Mouse (Mus musculus) spleen, postnatal 4 days (tissue): ENCODE measurements around the gene Cavin3.
"Not testable (repeated sequence)": the region's sequence is repeated elsewhere in the genome, so short reads cannot be mapped to it uniquely, and the experiment has no call there.

Experiments used
- DNase-seq, 2 experiments: peaks; one replicate each; pipeline ENCODE4 v3.0.0; 2022; ENCODE audit warnings: low spot score in 2 of 2

The Cavin3 gene

DNA sequence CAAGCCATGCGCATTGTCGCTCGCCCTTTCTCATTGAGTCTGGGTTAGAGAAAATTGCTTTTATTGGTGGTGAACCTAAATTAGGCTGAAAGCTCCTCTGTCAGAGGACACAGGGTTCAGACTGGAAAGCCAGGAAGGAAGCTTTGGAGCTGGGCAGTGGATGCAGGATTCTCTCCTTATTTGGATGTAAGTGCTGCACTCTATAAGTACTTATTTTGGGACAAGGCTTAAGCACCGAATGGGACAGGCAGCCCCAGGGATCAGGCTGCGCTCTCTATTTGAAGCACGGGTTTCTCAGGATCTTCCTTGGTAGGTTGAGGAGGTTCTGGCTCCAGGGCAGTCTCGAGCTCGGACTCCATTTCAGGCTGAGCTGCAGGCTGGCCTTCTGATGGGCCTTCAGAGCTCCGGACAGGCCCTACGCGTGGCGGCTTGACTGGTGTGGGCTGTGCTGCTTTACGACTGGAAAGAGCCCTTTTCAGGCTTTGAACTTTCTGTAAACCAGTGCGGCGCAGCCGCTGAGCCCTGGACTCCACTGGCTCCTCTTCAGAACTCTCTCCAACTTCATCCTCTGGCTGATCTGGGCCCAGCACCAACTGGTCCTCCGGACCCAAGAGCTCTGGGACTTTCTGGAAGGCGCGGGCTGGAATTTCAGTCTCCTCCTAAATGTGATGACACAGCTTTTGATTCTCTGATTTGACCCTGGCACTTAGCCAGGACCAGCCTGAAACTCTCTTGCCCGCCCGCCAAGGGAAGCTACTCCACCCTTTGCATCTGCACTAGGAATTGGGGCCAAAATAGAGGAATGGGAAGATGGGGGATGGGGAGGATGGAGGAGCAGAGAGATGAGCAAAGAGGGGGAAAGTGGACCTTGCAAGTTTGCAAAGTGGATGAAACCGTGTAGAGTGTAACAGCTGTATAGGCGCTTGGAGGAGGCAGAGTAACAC, 1.3 kb downstream of the Cavin3 start:
- DNase-seq, result peak in 1 of 2 experiments; percentile 16

- DNase-seq, result no peak
Measured at GRCm38 (mm10) chr7:105480081-105480480, 2.0 kb downstream of the Cavin3 start.

DNA sequence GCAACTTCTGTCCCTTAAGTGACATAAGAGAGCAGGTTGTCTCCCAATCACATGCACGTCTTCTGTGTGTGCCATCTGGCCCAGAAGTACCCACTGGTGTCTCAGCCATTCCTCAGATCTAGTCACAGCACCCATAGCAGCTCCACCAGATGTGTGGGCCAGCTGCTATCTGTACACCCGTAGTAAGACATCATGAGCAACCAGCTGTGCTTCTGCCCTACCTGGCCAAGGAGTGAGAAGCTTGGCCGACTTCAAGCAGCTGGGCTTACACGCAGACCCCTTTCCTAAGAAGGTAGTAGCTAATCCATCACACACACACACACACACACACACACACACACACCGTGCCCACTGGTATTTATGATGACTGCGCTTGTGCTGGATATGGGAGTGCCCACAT, 2.9 kb downstream of the Cavin3 start:
- DNase-seq, result no peak

DNA sequence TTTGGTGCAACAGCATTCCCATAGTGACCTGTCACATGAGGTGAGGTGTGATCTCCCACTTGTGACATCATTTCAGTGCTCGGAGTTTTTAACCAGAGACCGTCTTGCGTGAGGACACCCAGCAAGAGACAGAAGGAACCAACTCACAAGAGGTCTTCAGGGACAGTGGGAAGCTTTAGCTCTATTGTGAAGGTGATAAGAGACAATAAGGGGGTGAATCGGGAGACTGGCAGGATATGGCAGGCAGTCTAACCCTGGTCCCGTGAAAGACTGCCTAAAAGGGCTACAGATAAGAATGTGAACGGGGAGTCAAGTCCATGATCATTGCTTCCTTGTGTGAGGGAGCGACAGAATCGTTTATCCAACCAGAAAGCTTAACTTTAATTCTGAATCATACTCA, 3.8 kb downstream of the Cavin3 start:
- no peak for DNase-seq

DNA sequence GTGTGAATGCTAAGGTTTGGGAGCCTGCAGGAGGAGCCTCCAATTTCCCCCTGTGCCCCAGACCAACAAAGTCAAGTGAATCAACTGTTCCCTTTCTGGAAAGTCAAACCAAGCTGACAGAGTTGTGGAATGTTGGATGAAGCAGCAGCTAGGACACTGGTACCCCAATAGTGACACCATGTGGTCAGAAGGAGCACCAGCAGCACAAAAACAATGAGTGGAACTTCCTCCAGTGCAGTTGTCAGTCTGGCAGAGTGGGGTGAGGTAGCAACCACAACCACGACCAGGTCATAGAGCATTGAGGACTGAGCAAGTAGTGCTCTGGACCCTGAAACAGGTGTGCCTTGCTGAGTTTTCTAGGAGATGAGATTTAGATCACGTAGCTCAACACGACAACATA, 4.3 kb downstream of the Cavin3 start:
- DNase-seq, result no peak

DNA sequence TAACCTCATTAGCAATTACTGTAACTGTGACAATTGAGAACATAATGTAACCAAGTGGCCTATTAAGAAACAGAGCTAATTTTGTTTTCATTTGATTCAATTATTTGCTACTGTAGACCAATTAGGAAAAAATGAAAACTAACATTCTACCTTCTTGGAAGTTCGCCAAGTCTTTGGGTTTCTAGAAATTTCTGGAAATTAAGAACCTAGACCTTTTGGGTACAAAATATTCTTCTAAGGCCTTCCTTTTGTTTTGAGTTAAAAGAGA, 4.7 kb downstream of the Cavin3 start:
- DNase-seq, result no peak

- DNase-seq, result no peak
Measured at GRCm38 (mm10) chr7:105476683-105477432, 5.2 kb downstream of the Cavin3 start.

- no peak for DNase-seq
Measured at GRCm38 (mm10) chr7:105475396-105475949, 6.6 kb downstream of the Cavin3 start.

DNA sequence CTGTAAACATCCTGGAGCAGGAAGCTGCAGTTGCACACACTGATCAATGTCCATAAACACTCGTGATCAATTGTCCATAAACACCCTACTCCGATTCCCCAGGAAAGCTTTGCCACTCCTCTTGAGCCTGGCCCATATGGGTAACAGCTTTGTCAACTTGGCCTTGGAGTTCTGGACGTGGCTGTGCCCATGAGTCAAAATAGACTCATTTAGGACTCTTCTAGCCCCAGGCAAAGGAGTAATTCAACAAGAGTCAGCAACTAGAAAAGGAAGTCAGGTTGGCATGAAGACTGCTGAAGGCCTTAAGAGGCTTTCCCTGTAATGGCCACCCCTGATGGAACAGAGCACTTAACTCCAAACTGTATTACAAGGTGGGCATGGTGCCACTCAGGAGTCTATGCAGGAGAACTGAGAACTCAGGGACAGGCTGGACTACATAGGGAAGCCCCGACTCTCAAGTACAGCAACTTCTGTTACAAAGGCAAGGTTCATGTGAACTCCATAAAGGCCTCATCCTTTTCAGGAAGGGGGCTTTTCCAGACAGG, 7.3 kb downstream of the Cavin3 start:
- no peak for DNase-seq

- no peak for DNase-seq
Measured at GRCm38 (mm10) chr7:105472607-105473006, 9.5 kb downstream of the Cavin3 start.

GRCm38 (mm10) chr7:105465505-105465904, 16.6 kb downstream of the Cavin3 start:
- DNase-seq, result not testable (repeated sequence)

DNA sequence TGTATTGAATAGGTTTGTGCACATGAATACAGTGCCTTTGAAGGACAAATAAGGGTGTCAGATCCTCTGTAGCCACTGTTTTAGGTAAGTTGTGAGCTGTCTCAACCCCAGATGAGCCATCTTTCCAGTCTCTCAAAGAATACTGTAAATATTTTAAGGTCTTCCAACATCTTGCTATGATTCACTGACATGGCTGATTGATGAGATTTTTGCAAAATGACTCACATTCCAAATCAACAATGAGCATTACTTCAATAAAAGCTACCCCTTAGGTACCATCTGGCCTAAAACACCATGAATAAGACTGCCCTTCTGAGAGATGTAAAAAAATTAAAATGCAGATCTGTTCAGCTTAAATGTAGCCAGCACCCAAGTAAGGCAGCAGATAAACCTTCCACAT, 23.6 kb downstream of the Cavin3 start:
- no peak for DNase-seq

GRCm38 (mm10) chr7:105453345-105453744, 28.8 kb downstream of the Cavin3 start:
- not testable (repeated sequence) for DNase-seq

DNA sequence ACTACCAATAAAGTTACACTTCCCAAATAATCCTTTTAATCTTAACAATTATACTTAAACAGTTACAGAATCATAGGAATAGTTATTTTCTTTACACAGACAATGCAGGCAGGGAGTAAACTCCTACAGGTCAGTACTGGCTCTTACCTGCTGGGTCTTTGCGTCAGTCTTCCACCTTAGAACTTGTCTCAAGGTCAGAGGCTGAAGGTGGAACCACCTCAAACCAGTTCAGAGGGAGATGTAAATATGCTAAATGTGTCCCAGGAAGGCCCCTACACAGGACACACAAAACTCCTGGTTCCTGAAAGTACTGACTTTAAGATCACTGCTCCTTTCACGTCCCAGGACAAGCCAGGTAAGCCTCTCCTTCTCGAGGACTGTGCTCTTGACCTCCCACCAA, 37.0 kb downstream of the Cavin3 start:
- no peak for DNase-seq

DNA sequence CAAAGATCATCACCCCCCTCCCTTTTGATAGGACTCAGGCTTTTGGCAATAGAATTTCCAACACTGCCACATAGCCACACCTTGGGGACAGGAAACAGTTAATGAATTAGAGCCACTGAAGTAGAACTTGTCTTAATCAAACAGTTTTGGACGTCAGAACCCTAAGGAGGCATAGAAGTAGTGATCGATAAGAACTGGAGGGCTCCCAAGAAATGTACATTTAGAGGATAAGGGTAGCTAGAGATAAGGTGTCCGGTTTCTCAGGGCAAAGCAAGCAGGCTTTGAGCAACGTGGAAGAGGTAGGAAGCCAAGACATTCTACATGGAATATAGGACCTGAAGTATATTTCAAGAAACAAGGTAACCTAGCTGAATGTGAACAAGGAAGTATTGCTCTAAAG, 40.7 kb downstream of the Cavin3 start:
- DNase-seq, result no peak

GRCm38 (mm10) chr7:105437979-105438772, 43.9 kb downstream of the Cavin3 start:
- no peak for DNase-seq

DNA sequence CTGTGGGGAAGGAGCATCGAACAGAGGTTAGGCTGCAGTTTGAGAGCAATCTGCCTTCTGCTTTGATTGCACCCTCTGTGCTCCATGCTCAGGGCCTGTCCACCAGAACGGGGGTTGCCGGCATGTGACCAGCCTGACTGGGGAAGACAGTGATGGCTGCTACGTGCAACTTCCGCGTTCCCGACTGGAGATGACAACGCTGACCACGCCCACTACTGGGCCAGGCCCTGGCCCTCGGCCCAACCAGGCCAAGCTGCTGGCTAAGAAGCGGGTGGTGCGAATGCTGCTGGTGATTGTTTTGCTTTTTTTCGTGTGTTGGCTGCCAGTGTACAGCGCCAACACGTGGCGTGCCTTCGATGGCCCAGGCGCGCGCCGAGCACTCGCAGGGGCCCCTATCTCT, 47.3 kb downstream of the Cavin3 start:
- DNase-seq, result no peak

DNA sequence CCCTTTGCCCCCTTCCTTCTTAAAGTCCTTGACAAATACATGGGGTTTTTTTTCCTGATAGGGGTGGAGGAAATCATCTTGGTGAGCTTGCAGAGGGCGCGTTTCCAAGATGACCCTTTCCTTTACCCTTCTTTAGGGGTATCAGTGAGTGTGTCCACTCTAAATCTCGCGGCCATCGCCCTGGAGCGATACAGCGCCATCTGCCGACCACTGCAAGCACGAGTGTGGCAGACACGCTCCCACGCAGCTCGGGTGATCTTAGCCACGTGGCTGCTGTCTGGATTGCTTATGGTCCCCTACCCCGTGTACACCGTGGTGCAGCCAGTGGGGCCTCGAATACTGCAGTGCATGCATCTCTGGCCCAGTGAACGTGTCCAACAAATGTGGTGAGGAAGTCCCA, 48.2 kb downstream of the Cavin3 start:
- DNase-seq, result no peak

DNA sequence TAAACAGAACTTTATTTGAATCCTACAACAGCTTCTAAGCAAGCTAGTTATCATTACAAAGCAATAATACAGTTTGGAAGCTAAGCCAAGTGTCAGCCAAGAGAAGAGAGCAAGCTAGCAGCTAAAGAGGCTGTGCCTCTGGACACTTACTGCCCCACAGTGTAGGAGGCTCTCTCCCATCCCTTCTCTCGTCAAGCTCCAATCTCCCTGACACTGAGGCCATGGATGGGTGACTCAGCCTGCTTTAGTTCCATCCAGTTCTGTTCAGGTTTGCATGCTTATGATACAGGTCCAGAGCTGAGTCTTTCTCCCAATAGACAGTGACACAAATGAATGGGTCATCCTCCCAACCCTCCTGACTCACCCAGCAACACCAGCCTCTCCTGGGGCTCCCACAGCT, 50.0 kb downstream of the Cavin3 start:
- no peak for DNase-seq
